Mouse (Mus musculus) myocyte (in vitro differentiated cells): ENCODE data around the gene Sphk2. TPM values are rescaled to one million over a fixed set of nuclear protein-coding genes. Genes with fewer than 3 reads are reported as not detected.

Source experiments
- H3K27me3 ChIP-seq: one replicate; pipeline ENCODE4 v1.6.1; 2011; ENCODE audit not compliant: control insufficient read depth, insufficient read depth, insufficient read length
- H3K36me3 ChIP-seq: one replicate; pipeline ENCODE4 v1.6.1; 2011; ENCODE audit not compliant: control insufficient read depth, insufficient read depth
- H3K4me2 ChIP-seq: one replicate; pipeline ENCODE4 v1.6.1; 2011; ENCODE audit warnings: low read depth, control low read depth
- H3K4me3 ChIP-seq: one replicate; pipeline ENCODE4 v1.5.1; 2011; ENCODE audit warnings: mild to moderate bottlenecking, control low read depth, moderate library complexity
- H3K79me2 ChIP-seq: one replicate; pipeline ENCODE4 v1.6.1; 2011; ENCODE audit not compliant: control insufficient read depth, insufficient read depth
- H3ac ChIP-seq: one replicate; pipeline ENCODE4 v1.6.1; 2011; ENCODE audit not compliant: control insufficient read depth, insufficient read length
- CEBPB ChIP-seq: IDR thresholded peaks from 2 replicates; pipeline ENCODE4 v1.6.1; 2011; ENCODE audit warnings: mild to moderate bottlenecking, moderate library complexity; ENCODE audit not compliant: poor library complexity, insufficient read depth, severe bottlenecking
- E2F4 ChIP-seq: IDR thresholded peaks from one replicate; pipeline ENCODE4 v1.6.1; 2011; ENCODE audit warnings: mild to moderate bottlenecking, control low read depth, moderate library complexity; ENCODE audit not compliant: insufficient read depth
- MAX ChIP-seq: IDR thresholded peaks from one replicate; pipeline ENCODE4 v1.6.1; 2011; ENCODE audit warnings: low read depth, mild to moderate bottlenecking, control low read depth
- MYOD1 ChIP-seq, 3 experiments: IDR thresholded peaks; one replicate each; pipeline ENCODE4 v1.6.1; 2011; ENCODE audit warnings: control low read depth in 2 of 3, low read depth in 2 of 3, mild to moderate bottlenecking in 2 of 3, moderate library complexity in 1 of 3; ENCODE audit not compliant: insufficient read length in 2 of 3, control insufficient read depth in 1 of 3
- MYOG ChIP-seq, 3 experiments: IDR thresholded peaks; one replicate each; pipeline ENCODE4 v1.6.1; 2011; ENCODE audit warnings: control low read depth in 2 of 3, low read depth in 2 of 3, mild to moderate bottlenecking in 2 of 3; ENCODE audit not compliant: insufficient read length in 2 of 3, control insufficient read depth in 1 of 3, insufficient read depth in 1 of 3
- POLR2A ChIP-seq: IDR thresholded peaks from one replicate; pipeline ENCODE4 v1.6.1; 2011; ENCODE audit warnings: low read depth, mild to moderate bottlenecking, control low read depth, moderate library complexity; ENCODE audit not compliant: insufficient read length
- POLR2AphosphoS2 ChIP-seq: IDR thresholded peaks from one replicate; pipeline ENCODE4 v1.6.1; 2011; ENCODE audit warnings: low read depth, control low read depth; ENCODE audit not compliant: insufficient read length
- REST ChIP-seq: IDR thresholded peaks from one replicate; pipeline ENCODE4 v1.6.1; 2011; ENCODE audit warnings: mild to moderate bottlenecking, control low read depth, moderate library complexity; ENCODE audit not compliant: insufficient read depth, insufficient read length
- SRF ChIP-seq: IDR thresholded peaks from one replicate; pipeline ENCODE4 v1.6.1; 2011; ENCODE audit warnings: low read depth; ENCODE audit not compliant: control insufficient read depth, insufficient read length
- TCF12 ChIP-seq: IDR thresholded peaks from one replicate; pipeline ENCODE4 v1.6.1; 2011; ENCODE audit warnings: mild to moderate bottlenecking, control low read depth; ENCODE audit not compliant: poor library complexity, insufficient read depth, severe bottlenecking
- TCF3 ChIP-seq: IDR thresholded peaks from one replicate; pipeline ENCODE4 v1.6.1; 2011; ENCODE audit warnings: low read depth, control low read depth; ENCODE audit not compliant: insufficient read length
- USF1 ChIP-seq: IDR thresholded peaks from one replicate; pipeline ENCODE4 v1.6.1; 2011; ENCODE audit warnings: low read depth, mild to moderate bottlenecking, control low read depth, moderate library complexity
- polyA plus RNA-seq: library from polyadenylated mRNA; unstranded; fragments of >200 nt; fragmentation: generic; extraction: Trizol; gene quantifications from one replicate; pipeline ENCODE4 v1.2.1, GENCODE M21; 2012; ENCODE audit warnings: missing spikeins

The Sphk2 gene
- polyA plus RNA-seq, 1 experiment: 22.8 TPM

DNA sequence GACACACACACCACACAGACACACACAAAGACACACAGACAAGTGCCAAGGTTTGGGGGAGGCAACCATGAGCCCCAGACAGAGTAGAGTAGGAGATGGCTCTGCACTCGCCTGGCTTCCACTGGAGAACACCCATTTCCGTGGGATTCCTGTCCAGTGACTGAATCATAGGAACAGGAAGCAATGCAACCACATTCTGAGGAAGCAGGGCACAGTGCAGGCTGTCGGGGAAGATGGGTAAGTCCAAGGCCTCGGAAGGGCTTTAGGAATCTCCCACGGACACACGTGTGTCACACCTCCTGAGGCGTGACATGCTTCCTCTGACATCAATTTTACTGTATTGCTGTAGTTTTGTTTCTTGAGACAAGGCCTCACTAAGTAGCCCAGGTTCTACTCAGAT lies 30.3 kb upstream of the Sphk2 start:
- no peak for TF ChIP-seq SRF
- no peak for TF ChIP-seq CEBPB
- no peak for TF ChIP-seq TCF3
- TF ChIP-seq MYOG (IDR thresholded peaks at IDR 0.05; ENCODE audit: control insufficient read depth in 1 of 3, insufficient read depth in 1 of 3, insufficient read length in 2 of 3, low read depth in 2 of 3): no peak
- no peak for TF ChIP-seq MAX
- no peak for TF ChIP-seq TCF12
- TF ChIP-seq MYOD1 (IDR thresholded peaks at IDR 0.05; ENCODE audit: control insufficient read depth in 1 of 3, insufficient read length in 2 of 3, low read depth in 2 of 3): no peak
- no peak for TF ChIP-seq E2F4
- TF ChIP-seq USF1: no peak
- TF ChIP-seq REST: no peak
- TF ChIP-seq POLR2AphosphoS2: no peak
- TF ChIP-seq POLR2A: no peak
- Histone ChIP-seq H3ac (no peak overlapping the region), H3K79me2 (no peaks in the 10 kb centered on the region), H3K36me3 (no peaks in the 10 kb centered on the region), H3K4me3 (no peak overlapping the region), H3K4me2 (no peak overlapping the region), H3K27me3 (no peaks in the 10 kb centered on the region)

DNA sequence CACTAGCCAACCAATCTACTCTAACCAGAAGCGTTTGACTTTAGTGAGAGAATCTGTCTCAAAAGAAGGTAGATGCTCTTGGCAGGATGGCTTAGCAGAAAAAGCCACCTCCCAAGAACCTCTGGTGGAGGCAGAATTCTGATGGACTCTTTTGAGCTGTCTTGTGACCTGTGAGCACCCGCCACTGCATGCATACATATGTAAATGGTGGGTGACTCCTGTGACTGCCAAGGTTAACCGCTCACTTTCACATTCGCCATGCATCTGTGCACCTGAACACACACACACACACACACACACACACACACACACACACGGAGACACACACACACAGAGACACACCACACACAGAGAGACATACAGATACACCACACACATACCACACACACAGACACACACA lies 29.6 kb upstream of the Sphk2 start:
- H3K4me2 ChIP-seq: no peak overlapping the region
- TF ChIP-seq MYOD1 (IDR thresholded peaks at IDR 0.05; ENCODE audit: control insufficient read depth in 1 of 3, insufficient read length in 2 of 3, low read depth in 2 of 3): no peak
- no peak for TF ChIP-seq E2F4
- TF ChIP-seq USF1: no peak
- TF ChIP-seq POLR2AphosphoS2: no peak
- TF ChIP-seq SRF: no peak
- H3K27me3 ChIP-seq: no peaks in the 10 kb centered on the region
- no peaks in the 10 kb centered on the region for H3K36me3 ChIP-seq
- H3K4me3 ChIP-seq: no peak overlapping the region
- H3K79me2 ChIP-seq: no peaks in the 10 kb centered on the region
- no peak overlapping the region for H3ac ChIP-seq

DNA sequence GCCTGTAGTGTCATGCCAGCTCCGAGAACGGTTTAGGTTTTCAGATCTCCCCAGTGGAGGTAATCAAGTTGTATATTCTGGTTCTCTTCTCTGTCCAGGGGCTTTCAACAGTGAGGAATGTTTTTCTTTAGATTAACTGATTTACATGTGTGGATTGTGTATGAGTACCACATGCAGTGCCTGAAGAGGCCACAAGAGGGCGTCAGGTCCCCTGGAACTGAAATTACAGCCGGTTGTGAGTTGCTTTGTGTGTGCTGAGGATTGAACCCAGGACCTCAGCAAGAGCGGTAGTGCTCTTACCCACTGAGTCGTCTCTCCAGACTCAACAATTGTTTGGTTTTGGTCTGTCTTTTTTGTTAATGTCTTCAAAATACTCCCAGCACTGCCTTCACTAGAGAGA lies 28.7 kb upstream of the Sphk2 start:
- Histone ChIP-seq H3K36me3 (no peaks in the 10 kb centered on the region), H3ac (no peak overlapping the region), H3K79me2 (no peaks in the 10 kb centered on the region), H3K4me3 (no peak overlapping the region), H3K4me2 (no peak overlapping the region), H3K27me3 (no peaks in the 10 kb centered on the region)
- TF ChIP-seq CEBPB: no peak
- no peak for TF ChIP-seq REST
- TF ChIP-seq E2F4: no peak
- TF ChIP-seq USF1: no peak
- TF ChIP-seq MYOG (IDR thresholded peaks at IDR 0.05; ENCODE audit: control insufficient read depth in 1 of 3, insufficient read depth in 1 of 3, insufficient read length in 2 of 3, low read depth in 2 of 3): no peak
- no peak for TF ChIP-seq POLR2AphosphoS2
- TF ChIP-seq MAX: no peak
- no peak for TF ChIP-seq POLR2A
- no peak for TF ChIP-seq TCF3

DNA sequence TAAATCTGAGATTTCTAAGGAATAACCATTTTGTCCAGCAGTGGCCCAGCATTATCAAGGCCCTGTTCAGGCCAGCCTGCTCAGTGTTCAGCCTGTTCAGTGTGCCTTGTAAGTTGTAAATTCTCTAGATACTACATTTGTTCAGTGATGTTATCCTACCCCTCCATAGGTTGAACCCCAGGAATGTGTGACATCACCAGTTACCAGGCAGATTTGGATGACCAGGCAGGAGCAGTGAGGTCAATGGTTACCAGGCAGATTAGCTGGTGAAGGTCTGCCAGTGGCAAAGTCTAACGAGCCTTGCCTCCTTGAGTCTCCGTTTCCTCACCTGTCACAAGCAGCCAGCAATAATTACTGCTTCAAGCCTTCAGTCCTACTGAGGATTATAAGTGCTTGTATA lies 26.6 kb upstream of the Sphk2 start:
- Histone ChIP-seq H3ac (no peak overlapping the region), H3K79me2 (no peaks in the 10 kb centered on the region), H3K4me3 (no peak overlapping the region), H3K27me3 (no peaks in the 10 kb centered on the region), H3K36me3 (no peaks in the 10 kb centered on the region), H3K4me2 (no peak overlapping the region)
- no peak for TF ChIP-seq CEBPB
- TF ChIP-seq POLR2A: no peak

DNA sequence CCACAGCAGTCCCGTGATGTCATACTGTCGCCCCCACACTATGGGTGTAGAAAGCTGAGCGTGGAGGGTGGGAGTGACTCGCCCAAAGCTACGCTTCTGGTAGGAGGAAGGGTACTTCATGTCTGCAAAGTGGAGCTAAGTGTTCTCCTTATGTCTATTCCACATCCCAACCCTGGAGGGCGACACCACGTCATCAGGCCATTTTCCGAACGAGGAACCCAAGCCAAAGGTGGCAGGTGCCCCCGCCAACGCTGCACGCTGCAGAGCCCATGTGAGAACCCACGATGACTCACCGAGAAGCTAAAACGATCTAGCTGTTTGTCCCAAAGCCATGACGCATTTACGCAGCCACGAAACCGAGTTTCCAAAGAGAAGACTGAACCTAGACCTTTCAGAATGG lies 24.5 kb upstream of the Sphk2 start:
- Histone ChIP-seq H3K36me3 (no peaks in the 10 kb centered on the region), H3K4me3 (no peak overlapping the region), H3K4me2 (peak overlapping the region; percentile 42), H3K79me2 (no peaks in the 10 kb centered on the region), H3ac (no peak overlapping the region), H3K27me3 (no peaks in the 10 kb centered on the region)
- TF ChIP-seq REST (no peak), SRF (no peak), TCF3 (no peak), CEBPB (no peak), E2F4 (no peak), USF1 (no peak), POLR2AphosphoS2 (no peak), MAX (no peak), MYOD1 (IDR thresholded peaks at IDR 0.05; ENCODE audit: control insufficient read depth in 1 of 3, insufficient read length in 2 of 3, low read depth in 2 of 3) (peak in 2 of 3 experiments; percentile 70 to 93), TCF12 (peak; percentile 8), POLR2A (no peak), MYOG (IDR thresholded peaks at IDR 0.05; ENCODE audit: control insufficient read depth in 1 of 3, insufficient read depth in 1 of 3, insufficient read length in 2 of 3, low read depth in 2 of 3) (peak in 2 of 3 experiments; percentile 45 to 86)

DNA sequence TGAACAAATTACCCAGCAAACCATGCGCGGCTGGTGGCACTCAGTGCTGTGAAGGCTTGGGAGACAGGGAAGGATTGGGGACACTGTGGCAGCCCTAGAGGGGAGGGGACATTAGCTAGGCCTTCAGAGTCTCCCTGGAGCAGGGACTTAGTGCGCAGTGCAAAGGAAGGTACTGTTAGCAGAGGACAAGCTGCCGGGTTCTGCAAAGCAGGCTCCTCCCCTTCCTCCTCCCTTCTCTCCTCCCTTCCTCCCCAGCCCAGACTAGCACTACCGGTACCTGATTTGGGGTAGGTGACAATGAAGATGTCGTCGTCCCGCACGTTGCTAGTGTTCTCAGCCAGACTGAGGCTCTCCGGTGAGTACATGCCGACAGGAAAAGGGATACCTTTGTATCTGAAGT lies 24.0 kb upstream of the Sphk2 start:
- H3ac ChIP-seq: no peak overlapping the region
- no peak overlapping the region for H3K4me2 ChIP-seq
- H3K79me2 ChIP-seq: no peaks in the 10 kb centered on the region
- H3K4me3 ChIP-seq: no peak overlapping the region
- no peaks in the 10 kb centered on the region for H3K27me3 ChIP-seq
- H3K36me3 ChIP-seq: no peaks in the 10 kb centered on the region
- TF ChIP-seq E2F4: no peak
- no peak for TF ChIP-seq USF1
- no peak for TF ChIP-seq REST
- TF ChIP-seq POLR2AphosphoS2: no peak
- no peak for TF ChIP-seq CEBPB
- no peak for TF ChIP-seq MYOD1 (IDR thresholded peaks at IDR 0.05; ENCODE audit: control insufficient read depth in 1 of 3, insufficient read length in 2 of 3, low read depth in 2 of 3)
- TF ChIP-seq MAX: no peak
- TF ChIP-seq SRF: no peak
- no peak for TF ChIP-seq TCF12
- no peak for TF ChIP-seq MYOG (IDR thresholded peaks at IDR 0.05; ENCODE audit: control insufficient read depth in 1 of 3, insufficient read depth in 1 of 3, insufficient read length in 2 of 3, low read depth in 2 of 3)
- no peak for TF ChIP-seq POLR2A
- TF ChIP-seq TCF3: no peak
